Mouse (Mus musculus) liver, postnatal 0 days (tissue): ENCODE results near the gene Cfap299.

ENCODE experiments used
- CTCF ChIP-seq: sonication (generic); IDR thresholded peaks from 2 replicates; pipeline ENCODE4 v1.5.1; 2016; ENCODE audit warnings: antibody characterized with exemption, low read depth
- EP300 ChIP-seq: IDR thresholded peaks from 2 replicates; pipeline ENCODE4 v1.6.1; 2016; ENCODE audit warnings: antibody characterized with exemption, low read depth, mild to moderate bottlenecking

DNA sequence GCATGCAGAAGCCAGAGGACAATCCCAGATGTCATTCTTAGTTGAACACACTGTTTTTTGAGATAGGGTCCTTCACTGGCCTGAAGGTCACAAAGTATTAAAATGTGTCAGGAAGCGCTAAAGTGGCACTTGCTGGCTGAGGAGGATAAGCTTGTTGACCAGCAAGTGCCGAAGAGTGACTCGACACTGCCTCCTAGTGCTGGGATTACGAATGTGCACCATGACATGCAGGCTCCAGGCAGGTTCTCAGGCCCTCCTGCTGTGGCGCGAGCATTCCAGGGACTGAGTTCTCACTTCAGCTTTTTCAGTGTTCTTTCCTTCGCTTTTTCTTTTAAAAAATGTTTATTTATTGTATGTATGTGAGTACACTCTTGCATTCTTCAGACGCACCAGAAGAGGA lies 34.3 kb downstream of the Cfap299 start:
- peak; percentile 42 for TF ChIP-seq CTCF
- TF ChIP-seq EP300 = no peak
